Mouse (Mus musculus) cerebral cortex, adult 2 months (tissue): ENCODE measurements around the gene Ngly1.

Source experiments
- WGBS: fragments of 180-500 bp; shearing (Covaris S2); methylation state at CpG from one replicate; pipeline ENCODE4 v1.1.7; 2018; 5-methylcytosine and 5-hydroxymethylcytosine counted together

The Ngly1 gene

GRCm38 (mm10) chr14:16335835-16336417, 86.8 kb downstream of the Ngly1 start:
- 90% methylated on average over 3 of the region's 3 CpGs for WGBS

- 79% methylated on average over 9 of the region's 9 CpGs for WGBS
Observed at GRCm38 (mm10) chr14:16347505-16347904, 98.4 kb downstream of the Ngly1 start.

- 78% methylated on average over 1 of the region's 1 CpGs for WGBS
Observed at GRCm38 (mm10) chr14:16359704-16360103, 110.6 kb downstream of the Ngly1 start.
